Mouse (Mus musculus): ENCODE measurements around the gene Lmbr1l.

Lmbr1l gene

DNA sequence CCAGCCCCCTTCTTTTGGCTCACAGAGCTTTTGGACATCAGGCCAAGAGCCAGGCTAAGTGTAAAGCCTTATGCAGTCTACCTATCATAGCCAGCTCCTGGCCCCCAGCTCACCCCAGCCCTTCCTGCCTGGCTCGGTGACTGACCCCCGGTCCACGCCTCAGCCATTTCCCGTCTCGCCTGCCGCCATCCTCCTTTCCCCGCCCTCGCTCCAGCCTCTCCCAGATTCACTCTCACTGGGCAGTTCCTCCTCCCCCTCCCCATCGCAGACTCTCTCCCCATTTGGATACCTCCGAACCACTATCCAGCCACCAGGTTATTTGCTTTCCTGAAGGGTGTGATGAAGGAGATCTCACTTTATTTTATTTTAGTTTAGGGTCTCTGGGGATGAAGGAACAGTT is 20.5 kb downstream of the Lmbr1l start:
- DNase-seq (ENCODE audit: extremely low read depth, insufficient read length, low spot score): no peak

GRCm38 (mm10) chr15:98895635-98896589 is 22.1 kb downstream of the Lmbr1l start:
- no peak for DNase-seq (ENCODE audit: extremely low read depth, insufficient read length, low spot score)

DNA sequence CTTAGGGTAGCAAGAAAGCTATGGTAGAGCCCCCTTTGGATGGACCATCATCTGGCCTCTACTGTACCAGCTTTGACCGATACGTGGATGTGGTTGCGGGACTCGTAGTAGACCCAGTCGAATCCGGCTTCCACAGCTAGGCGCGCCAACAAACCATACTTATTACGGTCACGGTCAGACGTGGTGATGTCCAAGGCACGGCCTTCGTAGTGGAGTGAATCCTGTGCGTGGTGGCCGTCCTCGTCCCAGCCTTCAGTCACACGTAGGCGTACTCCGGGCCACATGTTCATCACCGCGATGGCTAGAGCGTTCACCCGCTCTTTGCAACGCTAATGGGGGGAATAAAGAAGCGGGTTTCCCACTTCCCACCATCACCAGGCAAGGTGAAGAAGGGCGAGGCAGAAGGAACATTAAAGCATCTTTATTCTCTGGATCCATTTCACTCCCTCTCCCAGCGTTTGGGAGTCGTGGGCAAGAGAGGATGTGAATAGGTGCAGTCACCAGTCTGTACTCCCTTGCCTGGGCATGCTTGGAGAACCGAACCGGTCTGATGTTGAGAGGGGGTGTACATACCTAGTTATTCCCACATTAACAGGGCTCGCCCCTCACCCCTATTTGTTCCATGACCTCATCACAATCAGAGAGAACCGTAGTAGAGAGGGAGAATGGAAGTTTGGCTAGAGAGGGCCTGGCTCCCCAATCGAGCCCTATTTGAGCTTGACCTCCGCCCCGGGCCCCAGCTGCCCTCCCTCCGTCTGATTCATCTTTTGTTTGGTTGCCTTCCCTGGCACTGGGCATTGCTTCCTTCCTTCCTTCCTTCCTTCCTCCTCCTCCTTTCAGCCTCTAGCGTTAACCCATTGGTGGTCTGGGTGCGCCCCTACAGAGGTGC is 23.0 kb downstream of the Lmbr1l start:
- no peak for DNase-seq (ENCODE audit: extremely low read depth, insufficient read length, low spot score)

DNA sequence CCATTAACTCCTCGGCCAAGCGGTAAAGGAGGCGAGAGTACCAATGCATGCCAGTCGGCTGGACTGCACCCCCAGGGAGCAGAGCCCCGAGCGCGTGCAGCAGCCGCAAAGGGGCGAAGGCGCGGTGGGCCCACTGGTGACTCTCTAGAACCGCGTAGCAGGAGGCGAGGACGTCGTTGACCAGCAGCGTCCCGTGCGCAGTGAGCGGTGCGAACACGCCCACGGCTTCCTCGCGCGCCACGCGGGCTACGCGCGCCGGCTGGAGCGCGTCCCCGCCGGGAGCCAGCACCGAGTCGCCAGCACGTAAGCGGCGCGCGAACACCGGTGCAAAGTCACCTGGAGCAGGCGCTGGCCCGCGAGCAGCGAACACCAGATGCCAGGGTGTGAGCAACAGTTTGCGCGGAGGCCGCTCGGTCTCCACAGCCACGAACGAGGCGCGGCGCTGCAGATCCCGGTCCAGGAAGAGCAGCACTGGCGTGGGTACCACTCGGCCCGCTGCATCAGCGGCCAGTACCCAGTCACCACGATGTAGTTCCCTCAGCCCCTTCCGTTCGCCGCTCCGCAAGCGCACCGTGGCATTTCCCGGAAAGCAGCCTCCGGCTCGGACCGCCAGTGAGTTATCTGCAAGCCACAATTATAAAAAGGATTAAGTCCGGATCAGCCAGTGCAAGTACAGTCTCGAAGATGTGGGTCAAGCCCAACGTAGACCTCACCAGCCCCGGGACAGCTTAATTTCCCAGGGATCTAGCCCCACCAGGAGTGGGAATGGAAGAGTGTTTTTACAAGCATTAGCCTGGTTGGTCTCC is 23.9 kb downstream of the Lmbr1l start, which contains the start of gene Rhebl1:
TSS of gene Rhebl1 (minus strand) at position 601 of the 806 bp plus-strand sequence.
- no peak for DNase-seq (ENCODE audit: extremely low read depth, insufficient read length, low spot score)

- no peak for DNase-seq (ENCODE audit: extremely low read depth, insufficient read length, low spot score)
These were observed 25.0 kb downstream of the Lmbr1l start for GRCm38 (mm10) chr15:98893036-98893435.

GRCm38 (mm10) chr15:98891907-98892606 is 26.0 kb downstream of the Lmbr1l start:
- no peak for DNase-seq (ENCODE audit: extremely low read depth, insufficient read length, low spot score)

DNA sequence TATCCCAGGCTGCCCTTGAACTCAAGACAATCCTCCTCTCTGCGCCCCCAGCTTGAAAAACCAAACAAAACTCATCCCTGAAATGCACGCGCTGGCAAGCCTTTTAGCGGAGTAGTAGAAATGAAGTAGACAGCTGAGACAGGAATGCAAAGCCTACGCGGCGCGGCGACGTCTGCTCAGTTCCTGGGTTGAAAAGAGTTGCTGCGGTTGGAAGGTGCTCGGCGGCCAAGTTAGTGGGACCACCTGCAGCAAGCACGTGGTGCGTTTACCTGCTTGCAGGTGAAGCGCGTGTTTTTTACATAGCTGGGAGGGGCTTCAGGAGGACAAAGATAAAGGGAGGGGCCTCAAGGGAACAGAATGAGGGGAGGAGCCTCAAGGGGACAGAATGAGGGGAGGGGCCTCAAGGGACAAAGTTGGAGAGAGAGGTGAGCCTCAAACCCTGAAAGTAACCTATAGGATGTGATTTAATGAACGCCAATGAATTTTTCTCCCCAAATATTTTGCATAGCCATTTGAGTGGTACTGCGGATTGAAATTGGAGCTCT is 26.8 kb downstream of the Lmbr1l start:
- no peak for DNase-seq (ENCODE audit: extremely low read depth, insufficient read length, low spot score)

GRCm38 (mm10) chr15:98887526-98887925 is 30.5 kb downstream of the Lmbr1l start:
- no peak for DNase-seq (ENCODE audit: extremely low read depth, insufficient read length, low spot score)

GRCm38 (mm10) chr15:98886667-98887387 is 31.2 kb downstream of the Lmbr1l start:
- DNase-seq (ENCODE audit: extremely low read depth, insufficient read length, low spot score): no peak

GRCm38 (mm10) chr15:98884106-98884505 is 33.9 kb downstream of the Lmbr1l start:
- no peak for DNase-seq (ENCODE audit: extremely low read depth, insufficient read length, low spot score)

DNA sequence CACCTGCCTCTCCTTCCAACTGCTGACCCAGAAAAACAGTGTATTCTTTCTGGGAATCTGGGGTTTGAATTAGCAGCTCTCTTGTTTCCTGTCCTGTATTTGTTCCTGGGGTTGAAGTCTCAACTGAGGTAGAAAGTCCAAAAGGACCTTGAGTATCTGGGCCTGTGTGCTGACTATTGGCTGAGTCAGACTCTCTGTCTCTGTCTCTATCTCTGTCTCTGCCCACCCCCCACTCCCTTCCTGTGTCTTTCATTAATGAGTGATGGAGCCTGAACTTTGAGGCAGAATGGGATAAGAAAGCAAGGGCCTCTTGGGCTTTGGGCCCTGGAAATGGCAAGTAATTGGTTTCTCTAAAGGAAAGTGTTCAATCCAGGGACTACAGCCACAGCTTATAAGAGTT is 34.4 kb downstream of the Lmbr1l start:
- no peak for DNase-seq (ENCODE audit: extremely low read depth, insufficient read length, low spot score)

GRCm38 (mm10) chr15:98881656-98882008 is 36.4 kb downstream of the Lmbr1l start:
- DNase-seq (ENCODE audit: extremely low read depth, insufficient read length, low spot score): no peak

- peak; percentile 96 for DNase-seq (ENCODE audit: extremely low read depth, insufficient read length, low spot score)
These were observed 36.9 kb downstream of the Lmbr1l start for GRCm38 (mm10) chr15:98880978-98881655.

DNA sequence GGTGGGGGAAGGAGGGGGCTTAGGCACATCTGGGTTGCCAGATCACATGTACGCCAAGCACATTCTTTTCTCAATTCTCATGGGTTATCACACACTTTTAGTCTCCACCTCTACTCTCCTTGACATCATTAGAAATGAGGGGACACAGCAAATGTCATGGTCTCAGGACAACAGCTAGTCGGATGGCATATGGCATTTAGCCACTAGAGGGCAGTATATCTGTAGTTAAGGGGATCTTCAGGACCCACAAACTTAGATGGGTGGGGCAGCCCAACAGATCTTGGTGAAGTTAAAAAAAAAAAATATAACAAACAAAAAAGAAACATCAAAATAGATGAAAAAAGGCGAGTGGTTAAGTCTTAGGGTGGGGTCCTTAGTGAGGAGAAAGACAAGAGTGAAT is 40.7 kb downstream of the Lmbr1l start:
- no peak for DNase-seq (ENCODE audit: extremely low read depth, insufficient read length, low spot score)

DNA sequence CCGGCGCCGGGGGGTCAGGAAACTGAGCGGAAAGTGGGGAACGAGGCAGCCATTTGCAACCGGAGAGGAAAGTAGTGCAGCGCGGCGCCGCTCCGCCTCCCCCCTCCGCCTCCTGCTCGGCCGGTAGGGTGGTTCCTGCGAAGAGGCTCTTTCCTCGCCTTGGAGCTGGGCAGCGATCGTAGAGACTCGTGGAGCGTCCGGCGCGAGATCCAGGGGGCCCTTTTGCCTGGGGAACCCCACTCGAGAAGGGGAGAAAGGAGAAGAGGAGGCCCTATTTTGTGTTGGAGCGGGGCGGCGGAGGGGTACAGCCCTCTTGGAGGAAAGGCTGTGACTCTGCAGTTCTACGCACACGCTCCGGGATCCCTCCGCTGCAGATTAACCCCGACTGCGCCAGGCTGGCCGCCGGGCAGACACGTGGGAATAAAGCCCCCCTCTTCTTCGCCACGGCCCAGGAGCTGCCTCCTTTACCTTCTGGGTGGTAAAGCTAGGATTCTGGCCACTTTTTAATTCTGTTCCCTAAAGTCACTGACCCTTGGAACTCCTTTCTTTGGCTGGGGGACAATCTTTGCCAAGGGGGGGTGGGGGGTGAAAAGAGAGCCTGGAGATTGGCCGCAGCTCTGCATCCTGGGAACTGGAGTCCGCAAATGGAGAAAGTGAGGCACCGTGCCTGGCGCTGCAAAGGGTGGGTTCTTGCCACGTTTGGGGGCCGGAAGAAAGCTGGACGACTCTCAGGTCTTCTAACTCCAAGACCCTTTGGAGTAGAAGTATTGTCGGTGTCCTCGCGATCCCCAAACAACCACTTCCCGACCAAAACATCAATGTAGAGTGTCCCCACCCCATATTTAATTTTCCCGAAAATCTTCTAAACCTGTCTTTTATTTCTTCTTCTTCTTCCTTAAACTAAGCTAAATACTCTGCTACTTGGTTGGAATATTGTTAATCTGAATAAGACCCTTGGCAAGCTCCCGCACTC is 45.8 kb downstream of the Lmbr1l start:
- peak; percentile 93 for DNase-seq (ENCODE audit: extremely low read depth, insufficient read length, low spot score)

DNA sequence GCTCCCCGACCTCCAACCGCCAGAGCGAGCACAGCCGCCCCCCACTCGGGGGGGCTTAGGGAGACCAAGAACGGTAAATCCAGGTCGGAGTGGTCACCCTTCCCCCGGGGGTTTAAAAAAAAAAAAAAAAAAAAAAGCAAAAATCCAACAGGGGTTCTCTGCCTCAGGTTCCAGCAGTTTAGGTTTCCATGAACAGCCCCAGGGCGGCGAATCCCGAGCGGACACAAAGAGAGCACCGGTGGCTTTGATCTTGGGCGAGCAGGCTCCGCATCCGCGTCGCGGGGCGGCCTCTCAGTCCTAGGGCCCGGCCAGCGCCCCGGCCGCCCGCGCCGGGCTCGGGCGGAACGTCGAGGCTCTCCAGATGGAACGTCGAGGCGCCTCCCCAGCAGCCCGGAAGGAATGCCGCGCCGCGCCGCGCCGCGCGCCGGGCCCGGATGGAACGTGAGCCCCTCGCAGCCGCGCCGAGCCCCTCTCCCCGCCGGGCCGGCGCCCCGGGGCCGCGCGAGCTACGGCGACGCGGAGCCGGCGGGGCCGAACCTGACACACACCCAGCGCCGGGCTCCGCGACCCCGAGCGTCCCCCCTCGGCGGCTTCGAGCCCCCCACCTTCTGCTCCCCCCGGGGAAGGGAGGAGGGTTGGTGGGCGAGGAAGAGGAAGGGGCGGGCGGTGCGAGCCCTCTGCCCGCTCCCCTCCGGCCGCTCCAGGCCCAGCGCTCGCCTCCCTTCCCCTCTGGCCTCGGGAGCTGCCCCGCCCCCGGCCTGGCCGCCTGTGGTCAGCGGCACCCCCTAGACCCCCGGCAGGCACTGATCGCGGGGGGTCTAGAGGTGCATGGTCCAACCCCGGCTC is 46.7 kb downstream of the Lmbr1l start, which contains the start of gene Kmt2d:
TSS of gene Kmt2d (minus strand) at position 135 of the 846 bp plus-strand sequence.
- DNase-seq (ENCODE audit: extremely low read depth, insufficient read length, low spot score): peak; percentile 56
